Mouse (Mus musculus): Measurements from ENCODE around the gene Nkiras1. TPM values are rescaled to one million over a fixed set of nuclear protein-coding genes. Genes with fewer than 3 reads are reported as not detected.

Nkiras1 gene
- polyA plus RNA-seq, 1 experiment from 2014 or later, result 18.1 TPM

DNA sequence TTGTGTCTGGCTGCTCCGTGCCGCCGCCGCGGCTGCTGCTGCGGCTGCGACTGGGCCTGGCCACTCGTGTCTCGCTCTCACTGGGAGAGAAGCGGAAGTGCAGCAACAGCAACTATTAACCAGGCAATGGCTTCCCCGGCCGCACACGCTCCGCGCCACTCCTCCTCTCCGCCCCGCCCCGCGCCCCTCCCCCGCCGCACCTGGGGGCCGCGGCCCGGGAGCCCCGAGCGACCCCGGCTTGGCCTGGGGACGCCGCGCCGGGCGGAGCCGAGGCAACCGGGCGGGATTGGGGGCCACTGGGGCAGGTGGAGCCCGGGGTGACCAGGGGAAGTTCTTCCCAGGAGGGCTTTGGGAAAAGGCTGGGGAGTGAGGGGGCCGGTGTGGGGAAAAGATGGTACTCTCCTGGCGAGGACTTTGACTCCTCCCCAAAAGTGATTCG lies 60.8 kb downstream of the Nkiras1 start, which contains the start of gene Ube2e1:
Gene Ube2e1, minus strand, starts transcription at position 167 of the 439 bp plus-strand sequence.
- H3K9ac ChIP-seq (ENCODE audit: low read depth, low read length), result peak within 1 kb of the TSS; percentile 98
- H3K4me3 ChIP-seq (replicated peaks; ENCODE audit: low read depth, low read length), result peak within 1 kb of the TSS; percentile 90
- peak within 1 kb of the TSS; percentile 89 for H3K27ac ChIP-seq
- H3K4me2 ChIP-seq (ENCODE audit: low read length), result peak within 1 kb of the TSS; percentile 93
- H3K9me3 ChIP-seq (replicated peaks; ENCODE audit: low read length), result no peaks in the 10 kb centered on the region
- H3K4me1 ChIP-seq (replicated peaks; ENCODE audit: insufficient read depth, low read length), result peaks cover 14% of the 10 kb centered on the region
- ATAC-seq (replicated peaks; ENCODE audit: low FRiP score, low read depth), result peak; percentile 90
- WGBS, result 1% methylated on average over 39 of the region's 39 CpGs
- DNase-seq (ENCODE audit: low spot score), result peak; percentile 86
- no peaks in the 10 kb centered on the region for H3K27me3 ChIP-seq (ENCODE audit: insufficient read depth, low read length)
- no peak for TF ChIP-seq CTCF (IDR thresholded peaks at IDR 0.05; ENCODE audit: low read depth)
- H3K36me3 ChIP-seq (ENCODE audit: insufficient read depth, low read length), result no peaks in the 10 kb centered on the region

Other genes starting within 250 kb of the Nkiras1 start
- 12.4 and 13.2 TPM in 2 replicates for gene Nr1d2, start 32.0 kb upstream of the Nkiras1 start, polyA plus RNA-seq (2015; fragmentation: Nextera tagmentation; extraction: Ambion mirVana)
- gene Rpl15, start 255 bp downstream of the Nkiras1 start, polyA plus RNA-seq (2015; fragmentation: Nextera tagmentation; extraction: Ambion mirVana), result 472 and 558 TPM in 2 replicates
- gene Ube2e1, start 60.7 kb downstream of the Nkiras1 start, polyA plus RNA-seq (2015; fragmentation: Nextera tagmentation; extraction: Ambion mirVana), result 118 and 122 TPM in 2 replicates